Mouse (Mus musculus) E14TG2a.4 (cell line): Measurements from ENCODE around the gene Actr1a.

Source experiments
- H3K27me3 ChIP-seq: 2 replicates; pipeline ENCODE4 v1.6.1; 2014; ENCODE audit warnings: low read length, control low read depth; ENCODE audit not compliant: insufficient read depth
- H3K36me3 ChIP-seq: 2 replicates; pipeline ENCODE4 v1.6.1; 2014; ENCODE audit warnings: low read length, control low read depth; ENCODE audit not compliant: insufficient read depth
- H3K4me1 ChIP-seq: replicated peaks from 2 replicates; pipeline ENCODE4 v1.6.1; 2014; ENCODE audit warnings: low read depth, low read length, control low read depth
- H3K4me3 ChIP-seq: replicated peaks from 2 replicates; pipeline ENCODE4 v1.5.1; 2014; ENCODE audit warnings: mild to moderate bottlenecking, low read length
- H3K9me3 ChIP-seq: 2 replicates; pipeline ENCODE4 v1.6.1; 2014; ENCODE audit warnings: low read length, control low read depth
- CTCF ChIP-seq: conservative IDR thresholded peaks from 2 replicates; pipeline ENCODE4 v1.5.1; 2014; ENCODE audit warnings: low read length
- NANOG ChIP-seq: IDR thresholded peaks from 2 replicates; pipeline ENCODE4 v1.6.1; 2014; ENCODE audit warnings: borderline replicate concordance, low read length, mixed read lengths
- POU5F1 ChIP-seq: IDR thresholded peaks from 2 replicates; pipeline ENCODE4 v1.6.1; 2014; ENCODE audit warnings: low read length, borderline replicate concordance

The Actr1a gene

GRCm38 (mm10) chr19:46395109-46396009 lies at the start of gene Actr1a:
Gene Actr1a (minus strand): TSS chr19:46395748.
- H3K36me3 ChIP-seq, result peaks cover under 1% of the 10 kb centered on the region; the same call in 1 of the 2 replicates
- H3K4me3 ChIP-seq, result peak within 1 kb of the TSS; percentile 97
- H3K9me3 ChIP-seq, result no peaks in the 10 kb centered on the region
- TF ChIP-seq POU5F1 (no peak), CTCF (no peak), NANOG (no peak)
- H3K4me1 ChIP-seq, result peaks cover 48% of the 10 kb centered on the region
- peaks cover 20% of the 10 kb centered on the region for H3K27me3 ChIP-seq

GRCm38 (mm10) chr19:46444209-46444608 lies 48.7 kb upstream of the Actr1a start:
- Histone ChIP-seq H3K4me3 (no peak overlapping the region), H3K36me3 (no peaks in the 10 kb centered on the region), H3K9me3 (no peaks in the 10 kb centered on the region), H3K27me3 (peaks cover 20% of the 10 kb centered on the region), H3K4me1 (peaks cover 32% of the 10 kb centered on the region)
- TF ChIP-seq CTCF (peak; percentile 96), POU5F1 (no peak)

- H3K27me3 ChIP-seq, result peaks cover 27% of the 10 kb centered on the region
- H3K36me3 ChIP-seq, result no peaks in the 10 kb centered on the region
- H3K4me1 ChIP-seq, result peaks cover 29% of the 10 kb centered on the region
- 0 out of 2 replicates have a peak overlapping the region, but pooled peaks have one; percentile 4 for H3K4me3 ChIP-seq
- no peak for TF ChIP-seq CTCF
- no peaks in the 10 kb centered on the region for H3K9me3 ChIP-seq
These were observed 48.0 kb upstream of the Actr1a start for GRCm38 (mm10) chr19:46443509-46443908.

- H3K9me3 ChIP-seq, result no peaks in the 10 kb centered on the region
- peak; percentile 96 for TF ChIP-seq NANOG
- TF ChIP-seq POU5F1, result no peak
- peak; percentile 95 for TF ChIP-seq CTCF
- H3K27me3 ChIP-seq, result peaks cover 70% of the 10 kb centered on the region
- peaks cover 3% of the 10 kb centered on the region; the same call in 1 of the 2 replicates for H3K36me3 ChIP-seq
- no peak overlapping the region for H3K4me3 ChIP-seq
- H3K4me1 ChIP-seq, result peaks cover 38% of the 10 kb centered on the region
These were observed 39.9 kb upstream of the Actr1a start for GRCm38 (mm10) chr19:46435492-46435891.

- peaks cover 38% of the 10 kb centered on the region for H3K4me1 ChIP-seq
- H3K36me3 ChIP-seq, result peaks cover 3% of the 10 kb centered on the region; the same call in 1 of the 2 replicates
- no peak overlapping the region for H3K4me3 ChIP-seq
- TF ChIP-seq CTCF, result no peak
- TF ChIP-seq NANOG, result no peak
- no peak for TF ChIP-seq POU5F1
- no peaks in the 10 kb centered on the region for H3K9me3 ChIP-seq
- peaks cover 66% of the 10 kb centered on the region for H3K27me3 ChIP-seq
These were observed 39.0 kb upstream of the Actr1a start for GRCm38 (mm10) chr19:46434591-46434990.

GRCm38 (mm10) chr19:46434148-46434547 lies 38.6 kb upstream of the Actr1a start:
- Histone ChIP-seq H3K27me3 (peaks cover 65% of the 10 kb centered on the region), H3K9me3 (no peaks in the 10 kb centered on the region), H3K4me1 (peaks cover 38% of the 10 kb centered on the region), H3K4me3 (no peak overlapping the region), H3K36me3 (peaks cover 3% of the 10 kb centered on the region; the same call in 1 of the 2 replicates)
- no peak for TF ChIP-seq NANOG
- TF ChIP-seq POU5F1, result no peak
- TF ChIP-seq CTCF, result no peak

- TF ChIP-seq NANOG, result no peak
- no peak for TF ChIP-seq CTCF
- no peak for TF ChIP-seq POU5F1
- no peak overlapping the region for H3K4me3 ChIP-seq
- H3K4me1 ChIP-seq, result peaks cover 38% of the 10 kb centered on the region
- no peaks in the 10 kb centered on the region for H3K9me3 ChIP-seq
- peaks cover 65% of the 10 kb centered on the region for H3K27me3 ChIP-seq
- H3K36me3 ChIP-seq, result peaks cover 3% of the 10 kb centered on the region; the same call in 1 of the 2 replicates
These were observed 38.2 kb upstream of the Actr1a start for GRCm38 (mm10) chr19:46433712-46434111.

GRCm38 (mm10) chr19:46429250-46429649 lies 33.7 kb upstream of the Actr1a start:
- Histone ChIP-seq H3K4me1 (peaks cover 27% of the 10 kb centered on the region), H3K9me3 (no peaks in the 10 kb centered on the region), H3K4me3 (no peak overlapping the region), H3K36me3 (peaks cover 9% of the 10 kb centered on the region; the same call in 1 of the 2 replicates), H3K27me3 (peaks cover 42% of the 10 kb centered on the region)
- TF ChIP-seq NANOG (no peak), POU5F1 (no peak), CTCF (no peak)
